Mouse (Mus musculus): ENCODE measurements around the gene Glod4.

DNA sequence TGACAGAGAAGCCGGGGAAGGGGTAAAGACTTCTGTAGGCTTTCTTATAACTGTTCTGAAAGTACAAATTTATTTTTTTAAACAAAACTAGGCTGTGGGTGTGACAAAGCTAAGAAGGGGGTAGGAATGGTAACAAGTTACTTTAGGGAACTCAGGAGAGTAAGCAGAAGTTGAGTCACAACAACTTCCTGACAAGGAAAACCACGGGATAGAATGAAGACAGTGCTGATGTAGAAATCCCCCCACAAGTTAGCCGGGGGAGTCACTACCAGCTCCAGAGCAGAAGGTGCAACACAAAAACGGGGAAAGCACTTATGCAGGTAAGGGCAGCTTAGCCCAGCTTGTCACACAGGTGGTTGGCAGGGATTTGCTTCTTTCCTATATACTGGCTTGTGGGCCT is 155.0 kb downstream of the Glod4 start:
- TF ChIP-seq CTCF (IDR thresholded peaks at IDR 0.05; ENCODE audit: insufficient read depth, low read length) = no peak
- TF ChIP-seq POLR2A (IDR thresholded peaks at IDR 0.05; ENCODE audit: borderline replicate concordance, extremely low read depth, low read depth, low read length) = no peak

Measured in lung, adult 2 months (tissue).